Mouse (Mus musculus): Measurements from ENCODE around the gene Wdr54. TPM values are rescaled to one million over a fixed set of nuclear protein-coding genes. Genes with fewer than 3 reads are reported as not detected.
"Not testable (repeated sequence)": the region's sequence is repeated elsewhere in the genome, so short reads cannot be mapped to it uniquely, and the experiment has no call there.

Gene Wdr54
- polyA plus RNA-seq, 1 experiment from 2014 or later: 25.7 TPM

- peak; percentile 29; the same call in 1 of the 2 replicates for ATAC-seq (ENCODE audit: low read depth)
- WGBS: 4% methylated on average over 6 of the region's 6 CpGs
- H3K36me3 ChIP-seq (ENCODE audit: control insufficient read depth, insufficient read depth, low read length): no peaks in the 10 kb centered on the region
These were observed 8.9 kb upstream of the Wdr54 start for GRCm38 (mm10) chr6:83165026-83165606.

GRCm38 (mm10) chr6:83162701-83163100, 6.5 kb upstream of the Wdr54 start:
- Histone ChIP-seq H3K36me3 (ENCODE audit: control insufficient read depth, insufficient read depth, low read length) (no peaks in the 10 kb centered on the region), H3K4me2 (ENCODE audit: low read depth, low read length) (peak overlapping the region; percentile 38), H3K27me3 (ENCODE audit: control insufficient read depth, insufficient read depth, low read length) (peaks cover 24% of the 10 kb centered on the region), H3K9ac (replicated peaks; ENCODE audit: low read depth, low read length) (0 out of 2 replicates have a peak overlapping the region, but pooled peaks have one; percentile 11), H3K4me1 (ENCODE audit: control insufficient read depth, insufficient read depth, low read length) (peaks cover 14% of the 10 kb centered on the region), H3K9me3 (ENCODE audit: control insufficient read depth, low read length) (no peaks in the 10 kb centered on the region), H3K27ac (ENCODE audit: low read depth, low read length) (no peak overlapping the region), H3K4me3 (ENCODE audit: low read depth, low read length) (peak overlapping the region; percentile 24)
- WGBS: under 1% methylated on average over 8 of the region's 8 CpGs
- no peak for ATAC-seq (ENCODE audit: low read depth)

More at GRCm38 (mm10) chr6:83165026-83165606, 8.9 kb upstream of the Wdr54 start:
- H3K4me2 ChIP-seq (ENCODE audit: low read depth, low read length): peak overlapping the region; percentile 87
- H3K27ac ChIP-seq (ENCODE audit: low read depth, low read length): peak overlapping the region; percentile 93
- H3K9me3 ChIP-seq (ENCODE audit: control insufficient read depth, low read length): no peaks in the 10 kb centered on the region
- peak overlapping the region; percentile 82; the same call in 1 of the 2 replicates for H3K9ac ChIP-seq (replicated peaks; ENCODE audit: low read depth, low read length)
- H3K4me3 ChIP-seq (ENCODE audit: low read depth, low read length): peak overlapping the region; percentile 81
- H3K4me1 ChIP-seq (ENCODE audit: control insufficient read depth, insufficient read depth, low read length): peaks cover 18% of the 10 kb centered on the region
- H3K27me3 ChIP-seq (ENCODE audit: control insufficient read depth, insufficient read depth, low read length): peaks cover 24% of the 10 kb centered on the region

GRCm38 (mm10) chr6:83161921-83162641, 5.9 kb upstream of the Wdr54 start:
- 1% methylated on average over 49 of the region's 49 CpGs for WGBS
- Histone ChIP-seq H3K27ac (ENCODE audit: low read depth, low read length) (no peak overlapping the region), H3K4me2 (ENCODE audit: low read depth, low read length) (peak overlapping the region; percentile 38), H3K4me3 (ENCODE audit: low read depth, low read length) (peak overlapping the region; percentile 24), H3K27me3 (ENCODE audit: control insufficient read depth, insufficient read depth, low read length) (peaks cover 24% of the 10 kb centered on the region), H3K4me1 (ENCODE audit: control insufficient read depth, insufficient read depth, low read length) (peaks cover 11% of the 10 kb centered on the region), H3K36me3 (ENCODE audit: control insufficient read depth, insufficient read depth, low read length) (no peaks in the 10 kb centered on the region), H3K9me3 (ENCODE audit: control insufficient read depth, low read length) (no peaks in the 10 kb centered on the region), H3K9ac (replicated peaks; ENCODE audit: low read depth, low read length) (0 out of 2 replicates have a peak overlapping the region, but pooled peaks have one; percentile 11)
- no peak for ATAC-seq (ENCODE audit: low read depth)

- Histone ChIP-seq H3K9me3 (ENCODE audit: control insufficient read depth, low read length) (no peaks in the 10 kb centered on the region), H3K4me1 (ENCODE audit: control insufficient read depth, insufficient read depth, low read length) (peaks cover 7% of the 10 kb centered on the region), H3K9ac (replicated peaks; ENCODE audit: low read depth, low read length) (no peak overlapping the region), H3K36me3 (ENCODE audit: control insufficient read depth, insufficient read depth, low read length) (no peaks in the 10 kb centered on the region), H3K4me2 (ENCODE audit: low read depth, low read length) (peak overlapping the region; percentile 38; the same call in 1 of the 2 replicates), H3K27ac (ENCODE audit: low read depth, low read length) (no peak overlapping the region), H3K4me3 (ENCODE audit: low read depth, low read length) (peak overlapping the region; percentile 24; the same call in 1 of the 2 replicates), H3K27me3 (ENCODE audit: control insufficient read depth, insufficient read depth, low read length) (peaks cover 24% of the 10 kb centered on the region)
- no peak for ATAC-seq (ENCODE audit: low read depth)
- 7% methylated on average over 19 of the region's 19 CpGs for WGBS
These were observed 5.2 kb upstream of the Wdr54 start for GRCm38 (mm10) chr6:83161442-83161841.

GRCm38 (mm10) chr6:83159456-83159855, 3.3 kb upstream of the Wdr54 start:
- Histone ChIP-seq H3K4me1 (ENCODE audit: control insufficient read depth, insufficient read depth, low read length) (peaks cover 11% of the 10 kb centered on the region), H3K27me3 (ENCODE audit: control insufficient read depth, insufficient read depth, low read length) (peaks cover 24% of the 10 kb centered on the region)
- H3K4me3 ChIP-seq (ENCODE audit: low read depth, low read length); H3K36me3 ChIP-seq (ENCODE audit: control insufficient read depth, insufficient read depth, low read length); ATAC-seq (ENCODE audit: low read depth); H3K27ac ChIP-seq (ENCODE audit: low read depth, low read length); H3K4me2 ChIP-seq (ENCODE audit: low read depth, low read length); H3K9ac ChIP-seq (replicated peaks; ENCODE audit: low read depth, low read length); H3K9me3 ChIP-seq (ENCODE audit: control insufficient read depth, low read length): not testable (repeated sequence)
- 32% methylated on average over 3 of the region's 3 CpGs for WGBS

GRCm38 (mm10) chr6:83155552-83156238, 502 bp downstream of the Wdr54 start:
- peaks cover 5% of the 10 kb centered on the region for H3K27me3 ChIP-seq (ENCODE audit: control insufficient read depth, insufficient read depth, low read length)
- no peaks in the 10 kb centered on the region for H3K9me3 ChIP-seq (ENCODE audit: control insufficient read depth, low read length)
- H3K4me1 ChIP-seq (ENCODE audit: control insufficient read depth, insufficient read depth, low read length): 0 out of 2 replicates have a peak, but pooled peaks cover 7% of the 10 kb centered on the region
- 8% methylated on average over 23 of the region's 23 CpGs for WGBS
- H3K36me3 ChIP-seq (ENCODE audit: control insufficient read depth, insufficient read depth, low read length): peaks cover 3% of the 10 kb centered on the region; the same call in 1 of the 2 replicates
- ATAC-seq (ENCODE audit: low read depth): peak; percentile 48
- H3K27ac ChIP-seq (ENCODE audit: low read depth, low read length): peak overlapping the region; percentile 4; the same call in 1 of the 2 replicates
- peak overlapping the region; percentile 57 for H3K4me2 ChIP-seq (ENCODE audit: low read depth, low read length)
- H3K9ac ChIP-seq (replicated peaks; ENCODE audit: low read depth, low read length): peak overlapping the region; percentile 39
- peak overlapping the region; percentile 50 for H3K4me3 ChIP-seq (ENCODE audit: low read depth, low read length)

GRCm38 (mm10) chr6:83153485-83153884, 2.7 kb downstream of the Wdr54 start:
- Histone ChIP-seq H3K9ac (replicated peaks; ENCODE audit: low read depth, low read length) (no peak overlapping the region), H3K27me3 (ENCODE audit: control insufficient read depth, insufficient read depth, low read length) (no peaks in the 10 kb centered on the region), H3K4me2 (ENCODE audit: low read depth, low read length) (no peak overlapping the region), H3K27ac (ENCODE audit: low read depth, low read length) (no peak overlapping the region), H3K9me3 (ENCODE audit: control insufficient read depth, low read length) (no peaks in the 10 kb centered on the region), H3K36me3 (ENCODE audit: control insufficient read depth, insufficient read depth, low read length) (peaks cover 3% of the 10 kb centered on the region; the same call in 1 of the 2 replicates), H3K4me1 (ENCODE audit: control insufficient read depth, insufficient read depth, low read length) (0 out of 2 replicates have a peak, but pooled peaks cover 7% of the 10 kb centered on the region), H3K4me3 (ENCODE audit: low read depth, low read length) (no peak overlapping the region)
- no peak for ATAC-seq (ENCODE audit: low read depth)
- 78% methylated on average over 5 of the region's 5 CpGs for WGBS

- no peak overlapping the region for H3K27ac ChIP-seq (ENCODE audit: low read depth, low read length)
- no peak overlapping the region for H3K4me2 ChIP-seq (ENCODE audit: low read depth, low read length)
- no peaks in the 10 kb centered on the region for H3K27me3 ChIP-seq (ENCODE audit: control insufficient read depth, insufficient read depth, low read length)
- 90% methylated on average over 12 of the region's 12 CpGs for WGBS
- no peak overlapping the region for H3K9ac ChIP-seq (replicated peaks; ENCODE audit: low read depth, low read length)
- peaks cover 3% of the 10 kb centered on the region; the same call in 1 of the 2 replicates for H3K36me3 ChIP-seq (ENCODE audit: control insufficient read depth, insufficient read depth, low read length)
- no peak for ATAC-seq (ENCODE audit: low read depth)
- H3K4me1 ChIP-seq (ENCODE audit: control insufficient read depth, insufficient read depth, low read length): 0 out of 2 replicates have a peak, but pooled peaks cover 7% of the 10 kb centered on the region
- no peaks in the 10 kb centered on the region for H3K9me3 ChIP-seq (ENCODE audit: control insufficient read depth, low read length)
- no peak overlapping the region for H3K4me3 ChIP-seq (ENCODE audit: low read depth, low read length)
These were observed 3.2 kb downstream of the Wdr54 start for GRCm38 (mm10) chr6:83153038-83153437.
